Mouse (Mus musculus) heart, adult 2 months (tissue): ENCODE results near the gene Vstm2l.

Experiments used
- CTCF ChIP-seq: fragments of 200-600 bp; IDR thresholded peaks from 2 replicates; pipeline ENCODE4 v1.8.1; 2022; ENCODE audit warnings: antibody characterized with exemption, mild to moderate bottlenecking, moderate library complexity
- EP300 ChIP-seq: fragments of 200-500 bp; IDR thresholded peaks from 2 replicates; pipeline ENCODE4 v1.6.1; 2011; ENCODE audit warnings: low read depth, low read length, control low read depth; ENCODE audit not compliant: insufficient read depth
- POLR2A ChIP-seq: fragments of 200-500 bp; IDR thresholded peaks from 2 replicates; pipeline ENCODE4 v1.6.1; 2011; ENCODE audit warnings: mild to moderate bottlenecking, low read depth, low read length, control low read depth; ENCODE audit not compliant: insufficient read depth

DNA sequence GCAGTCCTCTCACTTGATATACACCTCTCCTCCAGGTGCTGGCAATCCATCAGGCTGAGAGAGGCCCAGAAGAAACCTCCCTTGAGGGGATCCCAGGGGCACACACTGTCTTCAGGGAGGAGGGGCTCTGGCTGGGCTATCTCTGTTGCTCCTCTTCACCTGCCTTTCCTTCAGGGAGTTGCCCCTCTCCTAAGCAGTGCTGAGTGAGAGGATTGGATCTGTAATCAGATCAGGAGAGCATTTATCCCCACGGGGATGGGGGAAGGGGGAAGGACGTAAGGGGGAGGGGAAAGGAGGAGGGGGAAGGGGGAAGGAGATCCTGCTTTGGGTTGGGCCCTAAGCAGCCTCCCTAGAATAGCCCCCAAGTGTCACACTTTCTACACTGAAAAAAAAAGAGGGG lies 13.4 kb downstream of the Vstm2l start:
- TF ChIP-seq CTCF = no peak
- TF ChIP-seq EP300 = no peak
- no peak for TF ChIP-seq POLR2A
